Mouse (Mus musculus) testis, adult 2 months (tissue): Measurements from ENCODE around the gene Ces1e. TPM values are rescaled to one million over a fixed set of nuclear protein-coding genes. Genes with fewer than 3 reads are reported as not detected.

Experiments
- H3K27ac ChIP-seq: fragments of 200-500 bp; 2 replicates; pipeline ENCODE4 v1.5.1; 2012; ENCODE audit warnings: low read depth, low read length; ENCODE audit not compliant: control insufficient read depth, insufficient read depth
- H3K27me3 ChIP-seq: fragments of 200-500 bp; 2 replicates; pipeline ENCODE4 v1.6.1; 2012; ENCODE audit warnings: mild to moderate bottlenecking, low read length, moderate library complexity; ENCODE audit not compliant: control insufficient read depth, insufficient read depth
- H3K36me3 ChIP-seq: fragments of 200-500 bp; 2 replicates; pipeline ENCODE4 v1.6.1; 2012; ENCODE audit warnings: mild to moderate bottlenecking, low read length; ENCODE audit not compliant: control insufficient read depth, insufficient read depth
- H3K4me1 ChIP-seq: fragments of 200-500 bp; 2 replicates; pipeline ENCODE4 v1.6.1; 2012; ENCODE audit warnings: low read length; ENCODE audit not compliant: control insufficient read depth, insufficient read depth
- H3K4me3 ChIP-seq: fragments of 200-500 bp; 2 replicates; pipeline ENCODE4 v1.5.1; 2012; ENCODE audit warnings: low read depth, mild to moderate bottlenecking, low read length, moderate library complexity, mixed read lengths; ENCODE audit not compliant: control insufficient read depth
- CTCF ChIP-seq: fragments of 200-500 bp; IDR thresholded peaks from 2 replicates; pipeline ENCODE4 v1.5.1; 2012; ENCODE audit warnings: low read depth, mild to moderate bottlenecking, inconsistent platforms, low read length, moderate library complexity; ENCODE audit not compliant: control insufficient read depth, insufficient read depth, insufficient replicate concordance
- POLR2A ChIP-seq: fragments of 200-500 bp; IDR thresholded peaks from 2 replicates; pipeline ENCODE4 v1.6.1; 2012; ENCODE audit warnings: low read depth, mild to moderate bottlenecking, inconsistent platforms, low read length, moderate library complexity; ENCODE audit not compliant: control insufficient read depth
- polyA plus RNA-seq: library from polyadenylated mRNA; depleted of rRNA; stranded (reverse); fragments of >200 nt; gene quantifications from 2 replicates; pipeline ENCODE4 v1.2.3, GENCODE M21; 2012; rRNA removed

Ces1e gene
- polyA plus RNA-seq, 1 experiment = not detected

DNA sequence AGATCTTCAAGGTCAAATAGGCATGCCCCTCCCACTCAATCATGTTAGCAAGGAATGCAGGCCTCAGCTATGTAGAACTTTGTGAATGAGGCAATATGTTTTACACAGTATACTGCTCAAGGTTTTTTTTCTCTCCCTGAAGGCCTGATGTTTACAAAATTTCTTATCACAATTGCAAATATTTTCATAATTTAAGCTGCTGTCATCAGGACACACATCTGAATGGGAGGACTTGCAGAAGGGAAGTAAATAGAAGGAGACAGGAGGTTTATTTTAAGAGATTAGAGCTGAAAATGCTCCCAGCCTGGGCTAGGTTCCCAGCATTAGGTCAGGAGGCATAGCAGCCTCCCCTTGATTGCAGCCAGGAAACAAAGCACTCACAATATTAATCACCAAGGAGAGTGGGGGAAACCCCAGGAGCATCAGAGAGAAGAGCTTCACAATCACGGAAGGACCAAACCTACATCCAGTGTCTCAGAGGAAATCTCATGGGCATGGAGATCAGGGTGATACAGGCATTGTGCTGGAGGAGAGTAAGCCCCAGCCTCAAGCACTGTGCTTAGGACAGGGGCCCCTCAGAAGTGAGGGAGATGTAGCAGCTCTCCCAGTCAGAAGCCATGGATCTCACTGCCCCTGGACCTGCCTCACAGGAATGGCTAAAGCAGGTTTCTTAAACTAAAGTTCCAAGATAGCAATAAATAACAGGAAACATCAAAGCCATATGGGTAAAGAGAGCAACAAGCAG lies 57.4 kb downstream of the Ces1e start:
- Histone ChIP-seq H3K36me3 (no peaks in the 10 kb centered on the region), H3K27me3 (no peaks in the 10 kb centered on the region), H3K4me1 (no peaks in the 10 kb centered on the region), H3K4me3 (no peak overlapping the region), H3K27ac (no peak overlapping the region)
- TF ChIP-seq CTCF = no peak
- no peak for TF ChIP-seq POLR2A

DNA sequence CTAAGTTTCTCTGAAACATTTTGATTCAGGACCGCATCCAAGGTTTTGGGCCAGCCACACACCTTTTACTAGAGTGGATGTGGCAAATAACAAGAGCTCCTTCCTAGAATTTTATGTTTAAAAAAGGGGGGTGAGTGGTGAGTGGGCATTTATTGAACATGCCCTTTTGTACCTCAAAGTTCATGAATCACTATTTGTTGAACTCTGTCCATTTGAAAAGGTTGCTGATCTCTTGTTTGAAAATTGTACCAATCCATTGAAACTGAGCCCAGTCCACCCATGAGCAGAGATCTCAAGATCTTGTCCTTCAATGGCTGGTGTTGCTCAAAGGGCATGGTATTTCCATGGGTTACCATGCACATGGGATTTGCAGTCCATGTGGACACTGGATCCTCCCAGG lies 66.1 kb downstream of the Ces1e start:
- Histone ChIP-seq H3K36me3 (no peaks in the 10 kb centered on the region), H3K27me3 (no peaks in the 10 kb centered on the region), H3K4me3 (no peak overlapping the region), H3K4me1 (no peaks in the 10 kb centered on the region), H3K27ac (no peak overlapping the region)
- TF ChIP-seq CTCF (no peak), POLR2A (no peak)

DNA sequence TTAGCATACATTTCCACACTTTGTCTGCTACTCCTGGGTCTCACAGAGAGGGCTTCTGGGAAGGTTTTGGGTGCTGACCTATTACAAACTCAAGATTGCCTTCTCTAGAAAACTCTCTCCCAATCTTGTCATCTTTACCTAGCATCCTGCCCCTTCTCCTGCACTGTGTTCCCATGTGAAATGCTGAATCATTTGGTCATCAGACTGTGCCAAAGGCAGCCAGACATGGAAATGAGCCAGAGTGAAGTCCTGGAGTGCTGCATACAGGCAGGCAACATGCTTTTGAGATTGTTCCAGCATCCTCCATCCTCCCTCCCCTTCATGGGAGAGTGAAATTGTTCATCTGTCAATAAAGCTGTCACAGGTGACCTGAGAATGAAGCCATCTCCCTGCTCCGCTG lies 78.0 kb downstream of the Ces1e start:
- Histone ChIP-seq H3K4me1 (no peaks in the 10 kb centered on the region), H3K27ac (no peak overlapping the region), H3K27me3 (no peaks in the 10 kb centered on the region), H3K4me3 (no peak overlapping the region), H3K36me3 (no peaks in the 10 kb centered on the region)
- no peak for TF ChIP-seq POLR2A
- TF ChIP-seq CTCF = no peak

Other genes with a start within 250 kb of the Ces1e start
- gene Ces1a, start 181.4 kb downstream of the Ces1e start, polyA plus RNA-seq = 1.5 TPM in 2 replicates
- gene Ces1b, start 149.6 kb downstream of the Ces1e start, polyA plus RNA-seq = not detected in 2 replicates
- not detected in 2 replicates for gene Ces1c, start 98.3 kb downstream of the Ces1e start, polyA plus RNA-seq
- 22.7 and 28.5 TPM in 2 replicates for gene Ces1d, start 31.8 kb downstream of the Ces1e start, polyA plus RNA-seq
- gene Ces1f, start 50.1 kb upstream of the Ces1e start, polyA plus RNA-seq = 0.05 and 0.10 TPM in 2 replicates
- 0.19 and 0.20 TPM in 2 replicates for gene Ces1g, start 107.7 kb upstream of the Ces1e start, polyA plus RNA-seq
- gene Ces1h, start 150.1 kb upstream of the Ces1e start, polyA plus RNA-seq = 0.94 and 1.0 TPM in 2 replicates